Mouse (Mus musculus) cortical plate, adult 2 months (tissue): ENCODE results near the gene Usf3.

ENCODE experiments used
- CTCF ChIP-seq: fragments of 200-500 bp; IDR thresholded peaks from 2 replicates; pipeline ENCODE4 v1.5.1; 2011; ENCODE audit warnings: mild to moderate bottlenecking, control low read depth, low read length; ENCODE audit not compliant: insufficient read depth; ENCODE audit errors: extremely low read depth
- POLR2A ChIP-seq: fragments of 200-500 bp; IDR thresholded peaks from 2 replicates; pipeline ENCODE4 v1.6.1; 2011; ENCODE audit warnings: mild to moderate bottlenecking, low read length, control low read depth; ENCODE audit not compliant: insufficient read depth; ENCODE audit errors: extremely low read depth

- TF ChIP-seq POLR2A = no peak
- no peak for TF ChIP-seq CTCF
Observed at GRCm38 (mm10) chr16:44252735-44253134, 79.7 kb downstream of the Usf3 start.
